Comparison of ENCODE assay signal across 21 mouse cellular contexts in the genomic region with DNA sequence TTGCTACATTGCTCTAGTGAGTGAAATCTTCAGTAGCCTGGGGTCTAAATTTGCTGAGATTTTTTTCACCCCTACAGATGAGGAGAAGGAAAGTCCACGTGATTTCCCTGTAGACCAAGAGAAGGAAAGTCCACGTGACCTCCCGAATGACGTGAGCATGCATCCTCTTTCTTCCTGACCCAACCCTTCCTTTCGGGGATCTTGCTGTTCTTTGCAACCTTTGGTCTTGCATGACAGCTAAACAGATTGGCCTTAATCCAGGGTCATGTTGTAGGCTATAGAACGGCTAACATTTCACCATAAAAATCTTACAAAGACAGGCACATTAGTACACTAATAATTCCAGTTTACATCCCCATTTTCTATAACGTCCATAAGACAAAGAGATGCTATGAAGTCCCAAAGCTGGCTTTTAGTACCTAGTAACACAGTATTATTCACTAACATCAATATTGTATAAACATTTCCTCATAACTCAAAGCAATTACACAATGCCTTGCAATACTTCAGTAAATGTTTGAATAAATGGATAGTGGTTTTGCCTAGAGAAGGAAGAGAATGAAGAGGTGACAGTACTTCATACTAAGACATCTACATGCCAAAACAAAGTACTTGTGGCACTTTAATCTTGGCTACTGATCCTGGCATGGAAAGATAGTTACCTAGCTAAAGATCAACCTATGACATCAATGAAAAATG. TPM values are rescaled to one million over a fixed set of nuclear protein-coding genes. Genes with fewer than 3 reads are reported as not detected.
DNase-seq lines count a peak whose midpoint lies in the region.
"Had no signal": no experiment of that assay in that cellular context is flagged by ENCODE, and none has a peak within 500 bp of the region (broad histone marks: within the 10 kb centered on the region; RNA-seq: fewer than 3 reads in every experiment).

No protein-coding gene starts in this region.

- DNase-seq in heart, adult 18-20 months = peak; percentile 35 to 50
- DNase-seq in heart, embryonic 10.5 days (ENCODE audit: low spot score) = no peak
- peak; percentile 41 to 46 for DNase-seq in kidney, postnatal 36 days
- DNase-seq in kidney, postnatal 4 days = no peak
- peak; percentile 44 for DNase-seq in gonadal fat pad, adult 2 months (ENCODE audit: low read depth)
- DNase-seq in lung, postnatal 36 days = peak; percentile 68
- no peak for DNase-seq in urinary bladder, postnatal 25 days (ENCODE audit: low spot score)
- DNase-seq in right cerebral cortex, postnatal 36 days (ENCODE audit: low spot score in 2 of 2) = no peak
- DNase-seq: adrenal gland, postnatal 10 days; cerebellum, adult 11 months; cerebellum, postnatal 25 days; gastrocnemius, postnatal 36 days; right cerebral cortex, postnatal 4 days; thymus, adult 18-20 months had no signal

- peaks cover 85% of the 10 kb centered on the region for H3K36me3 ChIP-seq in heart, embryonic 10.5 days

- H3K4me3 ChIP-seq in heart, embryonic 10.5 days = no peak overlapping the region
- H3K4me3 ChIP-seq: forebrain, embryonic 13.5 days; lung, embryonic 15.5 days had no signal

- no peak overlapping the region for H3K27ac ChIP-seq in heart, embryonic 10.5 days
- H3K27ac ChIP-seq: forebrain, embryonic 13.5 days; hindbrain, embryonic 14.5 days; kidney, postnatal 0 days; lung, embryonic 15.5 days had no signal

- no peaks in the 10 kb centered on the region for H3K9me3 ChIP-seq in heart, embryonic 10.5 days
- H3K9me3 ChIP-seq: forebrain, embryonic 13.5 days; lung, embryonic 15.5 days had no signal

- WGBS in heart, embryonic 10.5 days = 90% methylated on average over 7 of the region's 7 CpGs

- H3K4me1 ChIP-seq in heart, embryonic 10.5 days = no peaks in the 10 kb centered on the region
- H3K4me1 ChIP-seq: forebrain, embryonic 13.5 days; lung, embryonic 15.5 days had no signal

- no peaks in the 10 kb centered on the region for H3K27me3 ChIP-seq in heart, embryonic 10.5 days (ENCODE audit: insufficient read depth, poor library complexity, severe bottlenecking)
- H3K27me3 ChIP-seq: CH12.LX; forebrain, embryonic 13.5 days; lung, embryonic 15.5 days had no signal

RNA-seq across cellular contexts. Expression of gene Gnat2, which starts 21.2 kb away (rescaled TPM):
- under 1 TPM in 1 of 2 experiments, not detected in 1; 0.18 TPM for total RNA-seq in heart, adult 18-20 months (2021)
- polyA plus RNA-seq in heart, embryonic 10.5 days (2016; fragmentation: Nextera tagmentation; extraction: Ambion mirVana) = 1.1 and 1.9 TPM in 2 replicates
- 4.6 and 7.9 TPM in 2 replicates for polyA plus RNA-seq in gonadal fat pad, adult 2 months (2012; rRNA removed)
- total RNA-seq: layer of hippocampus, postnatal 10 days; left cerebral cortex, postnatal 14 days had no signal

RNA-seq across cellular contexts. Expression of gene Ampd2, which starts 27.3 kb away (rescaled TPM):
- total RNA-seq in heart, adult 18-20 months (2021) = 1 to 10 TPM; 4.6 to 5.8 TPM
- 57.5 and 62.8 TPM in 2 replicates for polyA plus RNA-seq in heart, embryonic 10.5 days (2016; fragmentation: Nextera tagmentation; extraction: Ambion mirVana)
- polyA plus RNA-seq in gonadal fat pad, adult 2 months (2012; rRNA removed) = 62.8 and 73.1 TPM in 2 replicates

RNA-seq across cellular contexts. Expression of gene Gnai3, which starts 32.2 kb away (rescaled TPM):
- total RNA-seq in heart, adult 18-20 months (2021) = 10 to 100 TPM; 18.9 to 19.7 TPM
- 106 and 131 TPM in 2 replicates for polyA plus RNA-seq in heart, embryonic 10.5 days (2016; fragmentation: Nextera tagmentation; extraction: Ambion mirVana)
- 35.9 and 46.2 TPM in 2 replicates for polyA plus RNA-seq in gonadal fat pad, adult 2 months (2012; rRNA removed)

RNA-seq across cellular contexts. Expression of gene Gpr61, which starts 40.9 kb away (rescaled TPM):
- total RNA-seq in heart, adult 18-20 months (2021) = not detected
- 0.11 and 0.33 TPM in 2 replicates for polyA plus RNA-seq in heart, embryonic 10.5 days (2016; fragmentation: Nextera tagmentation; extraction: Ambion mirVana)
- not detected in 2 replicates for polyA plus RNA-seq in gonadal fat pad, adult 2 months (2012; rRNA removed)
- total RNA-seq: CH12.LX; gastrocnemius, postnatal 36 days had no signal
- polyA plus RNA-seq: kidney, postnatal 0 days had no signal

Comparison
In these comparisons a context has a peak if more than half of its experiments do, and no peak if none do; other contexts are left out.
1. DNase-seq: peak in heart, adult 18-20 months (2 of 2), kidney, postnatal 36 days (2 of 2), gonadal fat pad, adult 2 months (single experiment) and lung, postnatal 36 days (single experiment); none in heart, embryonic 10.5 days (single experiment), kidney, postnatal 4 days (0 of 2), urinary bladder, postnatal 25 days (single experiment) and right cerebral cortex, postnatal 36 days (0 of 2).